Mouse (Mus musculus) forebrain, embryonic 16.5 days (tissue): Measurements from ENCODE around the gene Abca17. TPM values are rescaled to one million over a fixed set of nuclear protein-coding genes. Genes with fewer than 3 reads are reported as not detected.

Experiments
- ATAC-seq: fragments of 200-750 bp; cut with Nextera tagmentation; 2 replicates; pipeline ENCODE4 v1.8.0; 2017; ENCODE audit warnings: mild to moderate bottlenecking, moderate library complexity
- H3K27ac ChIP-seq: fragments of 300-500 bp; sonication (generic); 2 replicates; pipeline ENCODE4 v1.5.1; 2014; ENCODE audit warnings: low read length, control low read depth
- H3K27me3 ChIP-seq: fragments of 300-500 bp; sonication (generic); replicated peaks from 2 replicates; pipeline ENCODE4 v1.6.1; 2014; ENCODE audit warnings: low read length; ENCODE audit not compliant: control insufficient read depth, insufficient read depth
- H3K36me3 ChIP-seq: fragments of 300-500 bp; sonication (generic); 2 replicates; pipeline ENCODE4 v1.6.1; 2014; ENCODE audit not compliant: control insufficient read depth, insufficient read depth
- H3K4me1 ChIP-seq: fragments of 300-500 bp; sonication (generic); replicated peaks from 2 replicates; pipeline ENCODE4 v1.6.1; 2014; ENCODE audit warnings: low read length; ENCODE audit not compliant: control insufficient read depth, insufficient read depth
- H3K4me2 ChIP-seq: fragments of 300-500 bp; sonication (generic); 2 replicates; pipeline ENCODE4 v1.6.1; 2014; ENCODE audit warnings: mild to moderate bottlenecking, low read length, control low read depth
- H3K4me3 ChIP-seq: fragments of 300-500 bp; sonication (generic); replicated peaks from 2 replicates; pipeline ENCODE4 v1.5.1; 2014; ENCODE audit warnings: mild to moderate bottlenecking, low read length, control low read depth
- H3K9ac ChIP-seq: fragments of 300-500 bp; sonication (generic); replicated peaks from 2 replicates; pipeline ENCODE4 v1.6.1; 2014; ENCODE audit warnings: low read depth, low read length, control low read depth
- H3K9me3 ChIP-seq: fragments of 300-500 bp; sonication (generic); 2 replicates; pipeline ENCODE4 v1.6.1; 2016; ENCODE audit warnings: low read length; ENCODE audit not compliant: control insufficient read depth
- WGBS: fragments of 180-500 bp; shearing (Covaris S2); extraction: QIAGEN DNeasy Blood & Tissue Kit; methylation state at CpG from one replicate; pipeline ENCODE4 v1.1.7; 2014; 5-methylcytosine and 5-hydroxymethylcytosine counted together
- polyA plus RNA-seq: library from polyadenylated mRNA; unstranded; fragments of >200 nt; fragmentation: Nextera tagmentation; extraction: Ambion mirVana; gene quantifications from 2 replicates; pipeline ENCODE4 v1.2.1, GENCODE M21; 2015

Abca17 gene
- polyA plus RNA-seq, 1 experiment from 2014 or later: 0.47 TPM

- Histone ChIP-seq H3K36me3 (no peaks in the 10 kb centered on the region), H3K4me3 (peak overlapping the region; percentile 69), H3K27me3 (0 out of 2 replicates have a peak, but pooled peaks cover 4% of the 10 kb centered on the region), H3K27ac (peak overlapping the region; percentile 21; the same call in 1 of the 2 replicates), H3K9ac (peak overlapping the region; percentile 86), H3K9me3 (no peaks in the 10 kb centered on the region), H3K4me1 (peaks cover 29% of the 10 kb centered on the region), H3K4me2 (peak overlapping the region; percentile 66)
- no peak; the same call in 1 of the 2 replicates for ATAC-seq
- WGBS: 1% methylated on average over 36 of the region's 36 CpGs
Observed at GRCm38 (mm10) chr17:24352370-24353194, 1.7 kb upstream of the Abca17 start.

GRCm38 (mm10) chr17:24351760-24352357 is 991 bp upstream of the Abca17 start, which contains the start of gene Abca3:
TSS of gene Abca3 (plus strand) at chr17:24351950.
- peak within 1 kb of the TSS; percentile 66 for H3K4me2 ChIP-seq
- H3K4me1 ChIP-seq: peaks cover 29% of the 10 kb centered on the region
- H3K36me3 ChIP-seq: no peaks in the 10 kb centered on the region
- H3K27ac ChIP-seq: peak within 1 kb of the TSS; percentile 21; the same call in 1 of the 2 replicates
- H3K9me3 ChIP-seq: no peaks in the 10 kb centered on the region
- WGBS: under 1% methylated on average over 53 of the region's 55 CpGs
- H3K4me3 ChIP-seq: peak within 1 kb of the TSS; percentile 69
- H3K9ac ChIP-seq: peak within 1 kb of the TSS; percentile 86
- 0 out of 2 replicates have a peak, but pooled peaks cover 4% of the 10 kb centered on the region for H3K27me3 ChIP-seq
- peak; percentile 98 for ATAC-seq

- 67% methylated on average over 2 of the region's 2 CpGs for WGBS
- ATAC-seq: no peak
Observed at GRCm38 (mm10) chr17:24349176-24349575, 1.7 kb downstream of the Abca17 start.

GRCm38 (mm10) chr17:24346831-24347230 is 4.0 kb downstream of the Abca17 start:
- Histone ChIP-seq H3K27me3 (0 out of 2 replicates have a peak, but pooled peaks cover 4% of the 10 kb centered on the region), H3K9ac (no peak overlapping the region), H3K36me3 (no peaks in the 10 kb centered on the region), H3K27ac (no peak overlapping the region), H3K4me2 (no peak overlapping the region), H3K4me1 (peaks cover 8% of the 10 kb centered on the region), H3K9me3 (no peaks in the 10 kb centered on the region), H3K4me3 (no peak overlapping the region)
- ATAC-seq: no peak
- 32% methylated on average over 7 of the region's 7 CpGs for WGBS

More at GRCm38 (mm10) chr17:24349176-24349575, 1.7 kb downstream of the Abca17 start:
- no peak overlapping the region for H3K4me2 ChIP-seq
- peaks cover 23% of the 10 kb centered on the region for H3K4me1 ChIP-seq
- no peak overlapping the region for H3K4me3 ChIP-seq
- H3K36me3 ChIP-seq: no peaks in the 10 kb centered on the region
- no peak overlapping the region for H3K9ac ChIP-seq
- 0 out of 2 replicates have a peak, but pooled peaks cover 4% of the 10 kb centered on the region for H3K27me3 ChIP-seq
- no peak overlapping the region for H3K27ac ChIP-seq
- H3K9me3 ChIP-seq: no peaks in the 10 kb centered on the region

DNA sequence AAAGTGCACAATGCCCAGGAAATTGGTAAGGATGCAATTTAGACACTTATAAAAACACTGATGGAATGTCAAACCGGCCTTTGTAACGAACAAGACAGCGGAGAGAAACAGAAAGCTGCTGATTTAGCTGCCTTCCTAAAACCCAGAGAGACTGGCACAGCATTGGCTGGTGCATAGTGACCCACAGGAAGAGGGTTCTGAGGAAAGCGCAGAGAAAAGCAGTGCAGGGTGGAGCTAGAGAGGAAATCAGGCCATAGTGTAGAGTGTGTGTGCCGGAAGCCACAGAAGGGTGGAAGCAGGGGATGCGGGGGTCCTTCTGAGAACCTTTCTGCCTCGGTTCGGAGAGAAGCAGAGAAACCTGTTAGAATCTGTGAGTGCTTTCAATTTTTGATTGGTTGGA is 6.2 kb downstream of the Abca17 start:
- no peak overlapping the region for H3K4me3 ChIP-seq
- H3K9ac ChIP-seq: no peak overlapping the region
- H3K27ac ChIP-seq: no peak overlapping the region
- H3K27me3 ChIP-seq: no peaks in the 10 kb centered on the region
- no peaks in the 10 kb centered on the region for H3K9me3 ChIP-seq
- no peak for ATAC-seq
- H3K4me1 ChIP-seq: no peaks in the 10 kb centered on the region
- no peak overlapping the region for H3K4me2 ChIP-seq
- 90% methylated on average over 8 of the region's 8 CpGs for WGBS
- H3K36me3 ChIP-seq: no peaks in the 10 kb centered on the region

DNA sequence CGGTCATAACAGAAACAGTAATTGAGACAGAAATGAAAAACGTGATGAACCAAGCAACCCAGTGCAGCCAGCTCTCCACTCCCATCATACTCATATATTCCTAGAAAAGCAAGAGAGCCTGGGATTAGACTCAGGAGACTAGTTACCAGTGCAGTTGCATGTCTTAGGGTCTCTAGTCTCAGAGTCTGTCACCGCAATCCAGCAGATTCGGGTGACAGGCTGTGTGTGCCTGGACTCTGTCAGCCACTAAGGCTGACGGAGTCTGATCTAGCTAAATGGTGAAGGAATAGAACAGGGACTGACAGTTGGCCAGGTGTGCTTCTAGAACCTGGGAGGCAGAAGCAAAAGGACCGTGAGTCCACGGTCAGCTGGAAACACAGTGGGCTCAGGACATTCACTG is 23.2 kb downstream of the Abca17 start:
- Histone ChIP-seq H3K36me3 (no peaks in the 10 kb centered on the region), H3K9me3 (0 out of 2 replicates have a peak, but pooled peaks cover 1% of the 10 kb centered on the region), H3K4me1 (no peaks in the 10 kb centered on the region), H3K4me2 (no peak overlapping the region), H3K27ac (no peak overlapping the region), H3K27me3 (no peaks in the 10 kb centered on the region), H3K4me3 (no peak overlapping the region), H3K9ac (no peak overlapping the region)
- 72% methylated on average over 7 of the region's 7 CpGs for WGBS
- no peak for ATAC-seq

DNA sequence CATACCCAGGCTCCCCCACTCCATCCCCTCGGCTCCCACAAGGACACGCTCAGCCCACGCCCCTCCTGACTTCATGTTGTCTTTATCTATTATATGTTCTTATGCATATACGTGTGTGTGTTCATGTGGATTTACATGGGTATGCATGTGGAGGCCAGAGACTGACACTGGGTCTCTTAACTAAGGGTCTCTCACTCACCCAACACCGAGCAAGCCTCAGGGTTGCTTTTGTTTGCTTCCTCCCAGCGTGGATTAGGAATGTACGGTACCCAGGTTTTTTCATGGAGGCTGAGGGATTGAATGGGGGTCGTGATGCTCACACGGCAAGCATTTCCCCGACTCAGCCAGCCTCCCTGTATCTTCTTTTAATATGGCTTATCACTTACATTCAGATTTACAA is 25.8 kb downstream of the Abca17 start:
- H3K4me1 ChIP-seq: no peaks in the 10 kb centered on the region
- 0 out of 2 replicates have a peak, but pooled peaks cover 2% of the 10 kb centered on the region for H3K9me3 ChIP-seq
- H3K27me3 ChIP-seq: no peaks in the 10 kb centered on the region
- 82% methylated on average over 10 of the region's 10 CpGs for whole genome bisulfite sequencing
- H3K9ac ChIP-seq: no peak overlapping the region
- H3K27ac ChIP-seq: no peak overlapping the region
- no peak for ATAC-seq
- H3K36me3 ChIP-seq: no peaks in the 10 kb centered on the region
- H3K4me2 ChIP-seq: no peak overlapping the region
- H3K4me3 ChIP-seq: no peak overlapping the region

DNA sequence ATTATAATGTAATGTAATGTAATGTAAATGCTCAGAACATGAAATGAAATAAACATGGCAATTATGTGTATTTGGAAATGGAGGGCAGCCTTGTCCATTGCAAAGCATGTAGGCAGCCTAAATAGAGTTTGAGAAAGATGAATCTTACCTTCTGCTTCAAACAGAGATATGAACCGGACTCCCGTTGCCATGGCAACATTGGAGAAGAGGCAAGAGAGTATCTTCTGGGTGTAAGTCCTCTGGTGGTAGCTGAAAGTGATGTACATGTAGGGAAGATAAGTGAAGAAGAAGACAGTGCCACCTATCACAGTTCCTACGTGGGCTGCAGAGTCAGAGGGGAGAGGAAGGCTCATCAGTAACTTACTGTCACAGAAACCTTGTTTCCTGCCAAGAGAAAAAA is 30.0 kb downstream of the Abca17 start:
- no peak overlapping the region for H3K9ac ChIP-seq
- no peak for ATAC-seq
- H3K27ac ChIP-seq: no peak overlapping the region
- 0 out of 2 replicates have a peak, but pooled peaks cover 2% of the 10 kb centered on the region for H3K9me3 ChIP-seq
- no peaks in the 10 kb centered on the region for H3K36me3 ChIP-seq
- no peak overlapping the region for H3K4me3 ChIP-seq
- WGBS: 88% methylated on average over 3 of the region's 3 CpGs
- no peak overlapping the region for H3K4me2 ChIP-seq
- no peaks in the 10 kb centered on the region for H3K27me3 ChIP-seq
- H3K4me1 ChIP-seq: no peaks in the 10 kb centered on the region

DNA sequence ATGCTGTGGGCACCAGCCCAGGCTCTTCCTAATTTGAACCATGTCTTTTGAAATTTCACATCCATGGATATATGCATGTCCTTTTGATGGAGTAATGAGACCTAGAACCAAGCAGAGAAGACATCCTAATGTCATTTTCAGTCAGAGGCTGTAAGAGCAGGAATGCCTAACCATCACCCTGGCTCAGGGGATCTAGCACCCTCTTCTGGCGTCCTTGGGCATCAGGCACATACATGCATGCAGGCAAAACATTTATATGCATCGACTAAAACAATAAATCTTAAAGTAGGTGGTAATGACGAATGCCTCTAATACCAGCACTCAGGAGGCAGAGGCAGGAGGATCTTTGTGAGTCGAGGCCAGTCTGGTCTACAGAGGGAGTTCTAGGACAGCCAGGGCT is 43.4 kb downstream of the Abca17 start:
- Histone ChIP-seq H3K27ac (no peak overlapping the region), H3K9ac (no peak overlapping the region), H3K4me2 (no peak overlapping the region), H3K9me3 (no peaks in the 10 kb centered on the region), H3K4me1 (no peaks in the 10 kb centered on the region), H3K4me3 (no peak overlapping the region), H3K27me3 (no peaks in the 10 kb centered on the region), H3K36me3 (no peaks in the 10 kb centered on the region)
- no peak for ATAC-seq
- WGBS: 49% methylated on average over 4 of the region's 4 CpGs
